Mouse (Mus musculus): ENCODE results near the gene Ubqlnl. TPM values are rescaled to one million over a fixed set of nuclear protein-coding genes. Genes with fewer than 3 reads are reported as not detected.

Ubqlnl gene
- total and polyA plus RNA-seq, 2 experiments = not detected

GRCm38 (mm10) chr7:104129726-104130125 is 20.6 kb downstream of the Ubqlnl start, which contains the start of gene Ubqln5:
Gene Ubqln5, minus strand, starts transcription at chr7:104129826.
- Histone ChIP-seq H3K4me1 (ENCODE audit: control insufficient read depth, insufficient read depth, low read length) (no peaks in the 10 kb centered on the region), H3K9ac (ENCODE audit: low read depth, low read length) (no peak within 1 kb of the TSS), H3K4me3 (ENCODE audit: insufficient read depth, low read depth, low read length) (no peak within 1 kb of the TSS), H3K79me2 (ENCODE audit: control insufficient read depth, insufficient read depth, low read length) (no peaks in the 10 kb centered on the region), H3K27me3 (ENCODE audit: control insufficient read depth, insufficient read depth, low read length) (no peaks in the 10 kb centered on the region), H3K36me3 (ENCODE audit: control insufficient read depth, insufficient read depth, low read length) (no peaks in the 10 kb centered on the region), H3K27ac (replicated peaks; ENCODE audit: insufficient read depth, low read depth, low read length) (no peak within 1 kb of the TSS)
- no peak for DNase-seq (ENCODE audit: extremely low read depth, low read depth, low spot score)
- WGBS = 87% methylated on average over 5 of the region's 5 CpGs
- no peak for TF ChIP-seq POLR2A (IDR thresholded peaks at IDR 0.05; ENCODE audit: extremely low read depth, insufficient read depth, low read length)
- no peak for TF ChIP-seq CTCF (IDR thresholded peaks at IDR 0.05; ENCODE audit: low read depth, low read length)

GRCm38 (mm10) chr7:104104757-104104972 is 45.7 kb downstream of the Ubqlnl start, which contains the start of gene Olfr646:
Gene Olfr646, plus strand, starts transcription at chr7:104104873.
- H3K27me3 ChIP-seq (ENCODE audit: control insufficient read depth, insufficient read depth, low read length) = no peaks in the 10 kb centered on the region
- no peak within 1 kb of the TSS for H3K9ac ChIP-seq (ENCODE audit: low read depth, low read length)
- H3K79me2 ChIP-seq (ENCODE audit: control insufficient read depth, insufficient read depth, low read length) = no peaks in the 10 kb centered on the region
- DNase-seq (ENCODE audit: extremely low read depth, low read depth, low spot score) = no peak
- no peaks in the 10 kb centered on the region for H3K36me3 ChIP-seq (ENCODE audit: control insufficient read depth, insufficient read depth, low read length)
- H3K4me3 ChIP-seq (ENCODE audit: insufficient read depth, low read depth, low read length) = no peak within 1 kb of the TSS
- no peak within 1 kb of the TSS for H3K27ac ChIP-seq (replicated peaks; ENCODE audit: insufficient read depth, low read depth, low read length)
- TF ChIP-seq CTCF (IDR thresholded peaks at IDR 0.05; ENCODE audit: low read depth, low read length) = no peak
- TF ChIP-seq POLR2A (IDR thresholded peaks at IDR 0.05; ENCODE audit: extremely low read depth, insufficient read depth, low read length) = no peak
- H3K4me1 ChIP-seq (ENCODE audit: control insufficient read depth, insufficient read depth, low read length) = no peaks in the 10 kb centered on the region

DNA sequence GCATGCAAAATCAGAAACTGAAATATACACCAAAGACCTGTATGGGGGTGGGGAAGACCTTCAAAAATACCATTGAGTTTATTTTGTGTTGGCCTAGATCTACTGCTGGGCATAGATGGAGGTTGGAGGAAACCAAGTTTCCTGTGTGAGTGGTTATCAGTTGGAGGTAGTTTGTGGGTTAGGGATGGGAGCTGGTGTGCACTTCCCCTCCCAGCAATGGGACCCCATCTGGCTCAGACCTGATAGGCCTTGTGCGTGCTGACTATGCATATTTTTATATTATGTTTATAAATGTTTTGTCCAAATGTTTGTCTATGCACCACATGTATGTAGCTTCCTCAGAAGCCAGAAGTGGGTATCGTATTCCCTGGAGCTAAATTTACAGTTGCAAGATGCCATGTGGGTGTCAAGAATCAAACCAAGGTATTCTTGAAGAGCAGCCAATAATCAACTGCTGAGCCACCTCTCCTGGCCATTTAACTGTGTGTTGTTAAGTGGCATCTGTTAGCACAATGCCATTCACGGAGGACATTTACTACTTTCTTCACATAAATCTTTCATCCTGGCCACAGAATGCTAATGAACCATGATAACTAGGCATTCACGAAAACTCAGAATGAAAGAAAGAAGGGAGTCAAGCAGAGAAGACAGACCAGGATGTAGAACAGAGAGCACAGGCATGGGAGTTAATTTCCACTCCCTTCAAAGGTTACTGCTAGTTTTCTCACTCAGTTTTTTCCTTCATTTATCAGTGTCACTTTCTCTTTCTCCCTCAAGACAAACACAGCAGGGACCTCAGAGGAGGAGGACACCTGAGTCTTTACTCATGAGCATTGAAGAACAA is 46.2 kb downstream of the Ubqlnl start:
- Histone ChIP-seq H3K9ac (ENCODE audit: low read depth, low read length) (no peak overlapping the region), H3K27ac (replicated peaks; ENCODE audit: insufficient read depth, low read depth, low read length) (no peak overlapping the region), H3K4me3 (ENCODE audit: insufficient read depth, low read depth, low read length) (no peak overlapping the region), H3K27me3 (ENCODE audit: control insufficient read depth, insufficient read depth, low read length) (no peaks in the 10 kb centered on the region), H3K36me3 (ENCODE audit: control insufficient read depth, insufficient read depth, low read length) (no peaks in the 10 kb centered on the region), H3K4me1 (ENCODE audit: control insufficient read depth, insufficient read depth, low read length) (no peaks in the 10 kb centered on the region), H3K79me2 (ENCODE audit: control insufficient read depth, insufficient read depth, low read length) (no peaks in the 10 kb centered on the region)
- whole genome bisulfite sequencing = 67% methylated on average over 4 of the region's 4 CpGs
- no peak for DNase-seq (ENCODE audit: extremely low read depth, low read depth, low spot score)
- TF ChIP-seq CTCF (IDR thresholded peaks at IDR 0.05; ENCODE audit: low read depth, low read length) (no peak), POLR2A (IDR thresholded peaks at IDR 0.05; ENCODE audit: extremely low read depth, insufficient read depth, low read length) (no peak)

Other genes starting within 250 kb of the Ubqlnl start
- gene Olfr65, start 247.1 kb downstream of the Ubqlnl start, total RNA-seq (2014; rRNA removed) = not detected in 2 replicates
- gene Olfr65, start 247.1 kb downstream of the Ubqlnl start, polyA plus RNA-seq (2012; rRNA removed) = not detected in 2 replicates
- gene Olfr631, start 221.7 kb downstream of the Ubqlnl start, total RNA-seq (2014; rRNA removed) = not detected in 2 replicates
- gene Olfr631, start 221.7 kb downstream of the Ubqlnl start, polyA plus RNA-seq (2012; rRNA removed) = not detected in 2 replicates
- not detected in 2 replicates for gene Olfr632, start 216.2 kb downstream of the Ubqlnl start, total RNA-seq (2014; rRNA removed)
- not detected in 2 replicates for gene Olfr632, start 216.2 kb downstream of the Ubqlnl start, polyA plus RNA-seq (2012; rRNA removed)
- gene Olfr633, start 206.1 kb downstream of the Ubqlnl start, total RNA-seq (2014; rRNA removed) = not detected in 2 replicates
- gene Olfr633, start 206.1 kb downstream of the Ubqlnl start, polyA plus RNA-seq (2012; rRNA removed) = not detected in 2 replicates
- not detected in 2 replicates for gene Olfr635, start 179.4 kb downstream of the Ubqlnl start, total RNA-seq (2014; rRNA removed)
- gene Olfr635, start 179.4 kb downstream of the Ubqlnl start, polyA plus RNA-seq (2012; rRNA removed) = not detected in 2 replicates
- not detected in 2 replicates for gene Olfr638, start 151.8 kb downstream of the Ubqlnl start, total RNA-seq (2014; rRNA removed)
- not detected in 2 replicates for gene Olfr638, start 151.8 kb downstream of the Ubqlnl start, polyA plus RNA-seq (2012; rRNA removed)
- gene Olfr639, start 133.3 kb downstream of the Ubqlnl start, total RNA-seq (2014; rRNA removed) = under 0.01 TPM in 2 replicates
- not detected in 2 replicates for gene Olfr639, start 133.3 kb downstream of the Ubqlnl start, polyA plus RNA-seq (2012; rRNA removed)
- not detected in 2 replicates for gene Olfr640, start 125.0 kb downstream of the Ubqlnl start, total RNA-seq (2014; rRNA removed)
- not detected in 2 replicates for gene Olfr640, start 125.0 kb downstream of the Ubqlnl start, polyA plus RNA-seq (2012; rRNA removed)
- gene Olfr641, start 115.1 kb downstream of the Ubqlnl start, total RNA-seq (2014; rRNA removed) = not detected in 2 replicates
- gene Olfr641, start 115.1 kb downstream of the Ubqlnl start, polyA plus RNA-seq (2012; rRNA removed) = not detected in 2 replicates
- gene Olfr642, start 97.9 kb downstream of the Ubqlnl start, total RNA-seq (2014; rRNA removed) = not detected in 2 replicates
- gene Olfr642, start 97.9 kb downstream of the Ubqlnl start, polyA plus RNA-seq (2012; rRNA removed) = not detected in 2 replicates
- gene 4930516K23Rik, start 89.1 kb downstream of the Ubqlnl start, total RNA-seq (2014; rRNA removed) = not detected in 2 replicates
- gene 4930516K23Rik, start 89.1 kb downstream of the Ubqlnl start, polyA plus RNA-seq (2012; rRNA removed) = not detected in 2 replicates
- not detected in 2 replicates for gene Olfr644, start 78.7 kb downstream of the Ubqlnl start, total RNA-seq (2014; rRNA removed)
- gene Olfr644, start 78.7 kb downstream of the Ubqlnl start, polyA plus RNA-seq (2012; rRNA removed) = not detected in 2 replicates
- gene Olfr645, start 65.1 kb downstream of the Ubqlnl start, total RNA-seq (2014; rRNA removed) = not detected in 2 replicates
- gene Olfr645, start 65.1 kb downstream of the Ubqlnl start, polyA plus RNA-seq (2012; rRNA removed) = not detected in 2 replicates
- not detected in 2 replicates for gene Olfr646, start 45.7 kb downstream of the Ubqlnl start, total RNA-seq (2014; rRNA removed)
- gene Olfr646, start 45.7 kb downstream of the Ubqlnl start, polyA plus RNA-seq (2012; rRNA removed) = not detected in 2 replicates
- not detected in 2 replicates for gene Ubqln5, start 20.7 kb downstream of the Ubqlnl start, total RNA-seq (2014; rRNA removed)
- not detected in 2 replicates for gene Ubqln5, start 20.7 kb downstream of the Ubqlnl start, polyA plus RNA-seq (2012; rRNA removed)
- gene Olfr643, start 13.2 kb downstream of the Ubqlnl start, total RNA-seq (2014; rRNA removed) = not detected in 2 replicates
- gene Olfr643, start 13.2 kb downstream of the Ubqlnl start, polyA plus RNA-seq (2012; rRNA removed) = not detected in 2 replicates
- not detected in 2 replicates for gene Ubqln3, start 7.3 kb downstream of the Ubqlnl start, total RNA-seq (2014; rRNA removed)
- gene Ubqln3, start 7.3 kb downstream of the Ubqlnl start, polyA plus RNA-seq (2012; rRNA removed) = not detected in 2 replicates
- not detected in 2 replicates for gene Olfm5, start 14.3 kb upstream of the Ubqlnl start, total RNA-seq (2014; rRNA removed)
- gene Olfm5, start 14.3 kb upstream of the Ubqlnl start, polyA plus RNA-seq (2012; rRNA removed) = not detected in 2 replicates
- gene Olfr648, start 32.8 kb upstream of the Ubqlnl start, total RNA-seq (2014; rRNA removed) = not detected in 2 replicates
- not detected in 2 replicates for gene Olfr648, start 32.8 kb upstream of the Ubqlnl start, polyA plus RNA-seq (2012; rRNA removed)
- gene Olfr649, start 45.4 kb upstream of the Ubqlnl start, total RNA-seq (2014; rRNA removed) = not detected in 2 replicates
- not detected in 2 replicates for gene Olfr649, start 45.4 kb upstream of the Ubqlnl start, polyA plus RNA-seq (2012; rRNA removed)
- gene Trim6, start 68.2 kb upstream of the Ubqlnl start, total RNA-seq (2014; rRNA removed) = 0.07 and 0.18 TPM in 2 replicates
- 0.27 and 0.75 TPM in 2 replicates for gene Trim6, start 68.2 kb upstream of the Ubqlnl start, polyA plus RNA-seq (2012; rRNA removed)
- gene Trim34a, start 93.9 kb upstream of the Ubqlnl start, total RNA-seq (2014; rRNA removed) = 8.6 and 11.9 TPM in 2 replicates
- gene Trim34a, start 93.9 kb upstream of the Ubqlnl start, polyA plus RNA-seq (2012; rRNA removed) = 2.0 and 2.2 TPM in 2 replicates
- 1.7 and 2.1 TPM in 2 replicates for gene Trim5, start 137.5 kb upstream of the Ubqlnl start, total RNA-seq (2014; rRNA removed)
- 0.23 and 0.36 TPM in 2 replicates for gene Trim5, start 137.5 kb upstream of the Ubqlnl start, polyA plus RNA-seq (2012; rRNA removed)
- 11.7 and 15.5 TPM in 2 replicates for gene Trim12a, start 164.9 kb upstream of the Ubqlnl start, total RNA-seq (2014; rRNA removed)
- gene Trim12a, start 164.9 kb upstream of the Ubqlnl start, polyA plus RNA-seq (2012; rRNA removed) = 1.6 and 1.7 TPM in 2 replicates
- 0.09 TPM in 1 of 2 replicates, not detected in the other for gene Trim34b, start 178.9 kb upstream of the Ubqlnl start, total RNA-seq (2014; rRNA removed)
- gene Trim34b, start 178.9 kb upstream of the Ubqlnl start, polyA plus RNA-seq (2012; rRNA removed) = 0.76 and 1.3 TPM in 2 replicates
- 6.7 and 12.4 TPM in 2 replicates for gene Trim12c, start 202.8 kb upstream of the Ubqlnl start, total RNA-seq (2014; rRNA removed)
- 2.7 and 2.8 TPM in 2 replicates for gene Trim12c, start 202.8 kb upstream of the Ubqlnl start, polyA plus RNA-seq (2012; rRNA removed)
- 0.47 and 0.74 TPM in 2 replicates for gene Trim30b, start 219.3 kb upstream of the Ubqlnl start, total RNA-seq (2014; rRNA removed)
- 0.06 TPM in 1 of 2 replicates, not detected in the other for gene Trim30b, start 219.3 kb upstream of the Ubqlnl start, polyA plus RNA-seq (2012; rRNA removed)